Comparison of ENCODE assay signal across 19 mouse cellular contexts in the genomic region with DNA sequence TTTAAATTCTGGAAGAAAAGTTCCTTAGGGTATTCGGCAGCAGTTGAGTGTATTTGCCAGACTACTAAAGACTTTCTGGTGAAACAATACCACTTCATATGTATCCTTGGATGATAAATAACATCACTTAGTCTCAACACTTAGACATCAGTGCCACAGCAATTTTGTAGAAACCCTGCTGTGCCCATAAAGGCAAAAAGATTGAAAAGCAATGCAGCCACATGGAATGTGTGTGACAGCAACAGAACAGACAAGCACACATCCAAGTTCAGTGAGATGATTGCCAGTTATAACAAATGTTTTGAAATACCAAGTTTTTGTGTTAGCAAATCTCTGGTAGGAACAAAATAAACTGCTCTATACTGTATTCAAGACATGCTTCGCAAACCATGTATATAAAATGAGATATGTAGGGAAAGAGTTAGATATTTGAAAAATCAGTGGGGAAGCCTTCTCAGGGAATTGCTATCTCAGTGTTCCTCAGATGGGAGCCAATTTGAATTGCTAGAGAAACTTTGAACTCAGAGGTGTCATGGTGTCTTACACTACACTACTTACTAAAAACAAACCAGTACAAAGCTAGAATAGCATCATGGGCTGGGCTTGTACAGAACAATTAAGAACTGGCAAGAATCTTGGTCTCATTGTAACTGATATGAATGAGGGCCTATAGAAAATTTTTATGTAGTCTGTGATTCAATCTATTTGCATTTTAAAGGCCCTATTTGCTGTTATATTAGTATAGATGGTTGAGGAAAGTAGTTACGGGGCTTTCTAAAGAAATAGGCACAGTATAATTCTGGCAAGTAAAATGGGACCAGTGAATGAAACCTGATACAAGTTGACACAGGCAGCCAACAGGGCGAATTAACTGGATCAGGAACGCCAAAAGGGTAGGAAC. TPM values are rescaled to one million over a fixed set of nuclear protein-coding genes. Genes with fewer than 3 reads are reported as not detected.
DNase-seq lines count a peak whose midpoint lies in the region; ATAC-seq and TF ChIP-seq lines count a peak whose summit lies in the region.
"Had no signal": no experiment of that assay in that cellular context is flagged by ENCODE, and none has a peak within 500 bp of the region (broad histone marks: within the 10 kb centered on the region; RNA-seq: fewer than 3 reads in every experiment).

No protein-coding gene starts in this region.

- TF ChIP-seq CTCF in midbrain, postnatal 0 days (IDR thresholded peaks at IDR 0.05): no peak

- H3K4me2 ChIP-seq in forebrain, embryonic 14.5 days (ENCODE audit: low read length): no peak overlapping the region
- H3K4me2 ChIP-seq in forebrain, embryonic 12.5 days: no peak overlapping the region
- no peak overlapping the region for H3K4me2 ChIP-seq in midbrain, postnatal 0 days (ENCODE audit: low read depth, low read length, poor library complexity, severe bottlenecking)
- H3K4me2 ChIP-seq in midbrain, embryonic 13.5 days (replicated peaks): no peak overlapping the region
- H3K4me2 ChIP-seq: heart, embryonic 12.5 days; hindbrain, embryonic 15.5 days had no signal

- no peak overlapping the region for H3K27ac ChIP-seq in forebrain, embryonic 14.5 days (ENCODE audit: low read depth, low read length)
- no peak overlapping the region for H3K27ac ChIP-seq in forebrain, embryonic 12.5 days
- no peak overlapping the region for H3K27ac ChIP-seq in midbrain, postnatal 0 days (ENCODE audit: low read depth, low read length)
- H3K27ac ChIP-seq in midbrain, embryonic 13.5 days: no peak overlapping the region
- H3K27ac ChIP-seq: embryonic facial prominence, embryonic 10.5 days; gastrocnemius, adult 2 months; hindbrain, embryonic 10.5 days; hindbrain, embryonic 15.5 days had no signal

- peak; percentile 58 for DNase-seq in forebrain, embryonic 14.5 days (ENCODE audit: low spot score)
- peak; percentile 14 for DNase-seq in midbrain, postnatal 0 days (ENCODE audit: low spot score)
- DNase-seq in brain, embryonic 18.5 days (ENCODE audit: low read depth, low spot score): peak; percentile 12
- DNase-seq in adrenal gland, adult (ENCODE audit: inconsistent age in 2 of 2, low spot score in 1 of 2): no peak
- DNase-seq: adrenal gland, adult 8-10 months; adrenal gland, postnatal 36 days; cerebellum, adult 11-12 months; cerebellum, adult 9-10 months; gastrocnemius, adult 2 months; gastrocnemius, postnatal 25 days; kidney, adult 11 months had no signal

- no peak overlapping the region for H3K9ac ChIP-seq in forebrain, embryonic 14.5 days (ENCODE audit: low read length)
- no peak overlapping the region for H3K9ac ChIP-seq in forebrain, embryonic 12.5 days
- no peak overlapping the region for H3K9ac ChIP-seq in midbrain, postnatal 0 days (replicated peaks; ENCODE audit: low read length, poor library complexity, severe bottlenecking)
- no peak overlapping the region for H3K9ac ChIP-seq in midbrain, embryonic 13.5 days (replicated peaks)
- H3K9ac ChIP-seq: heart, embryonic 12.5 days; hindbrain, embryonic 15.5 days had no signal

- no peak overlapping the region for H3K4me3 ChIP-seq in forebrain, embryonic 14.5 days (ENCODE audit: low read depth, low read length)
- no peak overlapping the region for H3K4me3 ChIP-seq in forebrain, embryonic 12.5 days (replicated peaks)
- no peak overlapping the region for H3K4me3 ChIP-seq in midbrain, postnatal 0 days (ENCODE audit: low read depth, low read length)
- no peak overlapping the region for H3K4me3 ChIP-seq in midbrain, embryonic 13.5 days (replicated peaks)
- H3K4me3 ChIP-seq: embryonic facial prominence, embryonic 10.5 days; gastrocnemius, adult 2 months; heart, embryonic 12.5 days; hindbrain, embryonic 10.5 days; hindbrain, embryonic 15.5 days had no signal

- ATAC-seq in forebrain, embryonic 14.5 days: peak; percentile 74
- ATAC-seq in forebrain, embryonic 12.5 days (ENCODE audit: low FRiP score): no peak
- ATAC-seq in midbrain, postnatal 0 days (ENCODE audit: low FRiP score): no peak
- no peak for ATAC-seq in midbrain, embryonic 13.5 days
- ATAC-seq: inflammation-experienced regulatory T-cells, adult 6 months had no signal

- no peaks in the 10 kb centered on the region for H3K36me3 ChIP-seq in forebrain, embryonic 14.5 days (ENCODE audit: control insufficient read depth, insufficient read depth, low read length)
- H3K36me3 ChIP-seq in forebrain, embryonic 12.5 days (replicated peaks): no peaks in the 10 kb centered on the region
- H3K36me3 ChIP-seq in midbrain, postnatal 0 days (ENCODE audit: insufficient read depth, low read length): no peaks in the 10 kb centered on the region
- H3K36me3 ChIP-seq in midbrain, embryonic 13.5 days: no peaks in the 10 kb centered on the region
- H3K36me3 ChIP-seq: embryonic facial prominence, embryonic 10.5 days; heart, embryonic 12.5 days; hindbrain, embryonic 10.5 days; hindbrain, embryonic 15.5 days had no signal

- H3K27me3 ChIP-seq in forebrain, embryonic 14.5 days (replicated peaks; ENCODE audit: control insufficient read depth, insufficient read depth, low read length): no peaks in the 10 kb centered on the region
- no peaks in the 10 kb centered on the region for H3K27me3 ChIP-seq in forebrain, embryonic 12.5 days
- H3K27me3 ChIP-seq in midbrain, postnatal 0 days (ENCODE audit: insufficient read depth, low read length): no peaks in the 10 kb centered on the region
- H3K27me3 ChIP-seq in midbrain, embryonic 13.5 days: no peaks in the 10 kb centered on the region
- H3K27me3 ChIP-seq: CH12.LX; heart, embryonic 12.5 days; hindbrain, embryonic 15.5 days had no signal

- 38% methylated on average over 5 of the region's 5 CpGs for WGBS in forebrain, embryonic 14.5 days
- 61% methylated on average over 5 of the region's 5 CpGs for WGBS in forebrain, embryonic 12.5 days
- WGBS in midbrain, postnatal 0 days: 75% methylated on average over 5 of the region's 5 CpGs
- WGBS in midbrain, embryonic 13.5 days: 70% methylated on average over 5 of the region's 5 CpGs

- no peaks in the 10 kb centered on the region for H3K9me3 ChIP-seq in forebrain, embryonic 14.5 days (replicated peaks; ENCODE audit: control insufficient read depth, low read length)
- no peaks in the 10 kb centered on the region for H3K9me3 ChIP-seq in forebrain, embryonic 12.5 days
- H3K9me3 ChIP-seq in midbrain, postnatal 0 days (ENCODE audit: low read length): no peaks in the 10 kb centered on the region
- no peaks in the 10 kb centered on the region for H3K9me3 ChIP-seq in midbrain, embryonic 13.5 days
- H3K9me3 ChIP-seq: embryonic facial prominence, embryonic 10.5 days; heart, embryonic 12.5 days; hindbrain, embryonic 10.5 days; hindbrain, embryonic 15.5 days had no signal

- H3K4me1 ChIP-seq in forebrain, embryonic 14.5 days (ENCODE audit: control insufficient read depth, insufficient read depth, low read length): peaks cover 3% of the 10 kb centered on the region; the same call in 1 of the 2 replicates
- H3K4me1 ChIP-seq in forebrain, embryonic 12.5 days: no peaks in the 10 kb centered on the region
- H3K4me1 ChIP-seq in midbrain, postnatal 0 days (ENCODE audit: insufficient read depth, low read length): no peaks in the 10 kb centered on the region
- no peaks in the 10 kb centered on the region for H3K4me1 ChIP-seq in midbrain, embryonic 13.5 days (replicated peaks)
- H3K4me1 ChIP-seq: embryonic facial prominence, embryonic 10.5 days; heart, embryonic 12.5 days; hindbrain, embryonic 10.5 days; hindbrain, embryonic 15.5 days had no signal

RNA-seq across cellular contexts. Expression of a gene that starts 30.4 kb away (rescaled TPM):
- polyA plus RNA-seq in forebrain, embryonic 14.5 days (2014; fragmentation: Nextera tagmentation; extraction: Ambion mirVana): 20.4 and 23.9 TPM in 2 replicates
- polyA plus RNA-seq in forebrain, embryonic 12.5 days (2016; fragmentation: Nextera tagmentation; extraction: Ambion mirVana): 19.8 and 20.5 TPM in 2 replicates
- total RNA-seq in midbrain, postnatal 0 days (2014; rRNA removed): 17.9 and 23.0 TPM in 2 replicates
- polyA plus RNA-seq in midbrain, postnatal 0 days (2015; fragmentation: Nextera tagmentation; extraction: Ambion mirVana): 23.6 and 26.2 TPM in 2 replicates
- 20.4 and 24.5 TPM in 2 replicates for polyA plus RNA-seq in midbrain, embryonic 13.5 days (2015; fragmentation: Nextera tagmentation; extraction: Ambion mirVana)

Comparison
In these comparisons a context has a peak if more than half of its experiments do, and no peak if none do; other contexts are left out.
1. DNase-seq: peak in forebrain, embryonic 14.5 days (single experiment), midbrain, postnatal 0 days (single experiment) and brain, embryonic 18.5 days (single experiment); none in adrenal gland, adult (0 of 2).